Mouse (Mus musculus) heart, adult 2 months (tissue): ENCODE results near the gene Oaz2.

ENCODE experiments used
- CTCF ChIP-seq: fragments of 200-600 bp; IDR thresholded peaks from 2 replicates; pipeline ENCODE4 v1.8.1; 2022; ENCODE audit warnings: antibody characterized with exemption, mild to moderate bottlenecking, moderate library complexity
- EP300 ChIP-seq: fragments of 200-500 bp; IDR thresholded peaks from 2 replicates; pipeline ENCODE4 v1.6.1; 2011; ENCODE audit warnings: low read depth, low read length, control low read depth; ENCODE audit not compliant: insufficient read depth
- POLR2A ChIP-seq: fragments of 200-500 bp; IDR thresholded peaks from 2 replicates; pipeline ENCODE4 v1.6.1; 2011; ENCODE audit warnings: mild to moderate bottlenecking, low read depth, low read length, control low read depth; ENCODE audit not compliant: insufficient read depth

- TF ChIP-seq CTCF (no peak), EP300 (no peak), POLR2A (no peak)
These were observed 21.0 kb upstream of the Oaz2 start for GRCm38 (mm10) chr9:65646782-65647181.
